Mouse (Mus musculus) myocyte (in vitro differentiated cells): Measurements from ENCODE around the gene Gm9857.

ENCODE experiments used
- E2F4 ChIP-seq: IDR thresholded peaks from one replicate; pipeline ENCODE4 v1.6.1; 2011; ENCODE audit warnings: mild to moderate bottlenecking, control low read depth, moderate library complexity; ENCODE audit not compliant: insufficient read depth
- MYOD1 ChIP-seq, 3 experiments: IDR thresholded peaks; one replicate each; pipeline ENCODE4 v1.6.1; 2011; ENCODE audit warnings: control low read depth in 2 of 3, low read depth in 2 of 3, mild to moderate bottlenecking in 2 of 3, moderate library complexity in 1 of 3; ENCODE audit not compliant: insufficient read length in 2 of 3, control insufficient read depth in 1 of 3
- POLR2A ChIP-seq: IDR thresholded peaks from one replicate; pipeline ENCODE4 v1.6.1; 2011; ENCODE audit warnings: low read depth, mild to moderate bottlenecking, control low read depth, moderate library complexity; ENCODE audit not compliant: insufficient read length
- TCF12 ChIP-seq: IDR thresholded peaks from one replicate; pipeline ENCODE4 v1.6.1; 2011; ENCODE audit warnings: mild to moderate bottlenecking, control low read depth; ENCODE audit not compliant: poor library complexity, insufficient read depth, severe bottlenecking

DNA sequence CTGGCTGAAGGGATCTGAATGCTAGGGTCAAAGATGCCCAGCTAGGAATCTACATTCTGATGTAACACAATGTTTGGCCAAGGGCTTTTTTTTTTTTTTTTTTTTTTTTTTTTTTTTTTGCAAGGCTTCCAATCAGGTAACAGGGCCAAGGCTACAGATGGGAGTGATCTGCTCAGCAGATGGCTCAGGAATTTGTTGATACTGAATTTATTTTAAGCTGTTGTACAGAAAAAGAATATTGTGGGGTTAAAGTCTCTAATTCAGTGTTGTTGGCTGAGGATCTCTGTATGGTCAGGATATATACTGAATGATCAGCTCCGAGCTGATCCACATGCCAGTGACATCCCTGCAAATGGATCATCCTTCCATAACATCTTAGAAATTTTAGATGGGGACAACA, 24.2 kb downstream of the Gm9857 start:
- TF ChIP-seq MYOD1 (IDR thresholded peaks at IDR 0.05; ENCODE audit: control insufficient read depth in 1 of 3, insufficient read length in 2 of 3, low read depth in 2 of 3): no peak
- no peak for TF ChIP-seq POLR2A
- no peak for TF ChIP-seq TCF12
- no peak for TF ChIP-seq E2F4
